Mouse (Mus musculus): ENCODE measurements around the gene Rhbdf2. TPM values are rescaled to one million over a fixed set of nuclear protein-coding genes. Genes with fewer than 3 reads are reported as not detected.
"Not testable (repeated sequence)": the region's sequence is repeated elsewhere in the genome, so short reads cannot be mapped to it uniquely, and the experiment has no call there.

Rhbdf2 gene
- polyA plus RNA-seq (2015; fragmentation: Nextera tagmentation; extraction: Ambion mirVana) = 1.1 and 1.6 TPM in 2 replicates

DNA sequence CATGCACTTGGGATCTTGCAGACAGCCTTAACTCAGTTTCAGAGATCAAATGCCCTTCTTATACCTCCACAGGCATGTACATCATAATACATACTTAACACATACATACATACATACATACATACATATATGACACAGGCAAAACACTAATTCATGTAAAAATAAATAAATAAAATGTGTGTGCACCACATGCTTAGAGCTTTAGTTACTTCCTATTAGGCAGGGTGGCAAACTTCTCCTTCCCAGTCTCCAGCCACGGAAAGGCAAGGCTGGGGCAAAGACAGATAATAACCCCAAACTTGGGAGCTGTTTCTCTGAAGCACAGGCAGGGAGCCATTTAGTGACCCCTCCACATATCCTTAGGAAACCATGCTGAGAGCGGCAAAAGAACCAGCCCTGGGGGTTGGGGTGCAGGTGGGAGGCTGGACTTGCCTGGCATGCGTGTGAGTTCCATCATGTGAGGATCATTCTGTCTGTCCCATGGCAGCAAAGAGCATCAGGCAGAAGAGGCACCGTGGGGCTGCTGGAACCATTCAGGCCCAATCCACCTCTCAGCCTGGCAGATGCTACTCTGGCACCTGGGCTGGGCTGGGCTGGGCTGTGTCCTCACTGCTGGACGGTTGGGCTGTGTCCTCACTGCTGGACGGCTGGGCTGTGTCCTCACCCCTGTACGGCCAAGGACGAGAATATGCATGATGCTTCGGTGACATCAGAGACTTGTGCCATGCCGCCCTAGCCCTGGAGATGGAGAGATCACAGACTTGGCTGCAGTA lies at the start of gene Rhbdf2:
Gene Rhbdf2, minus strand, starts transcription at position 721 of the 773 bp plus-strand sequence.
- ATAC-seq (ENCODE audit: low FRiP score, low read depth) = no peak
- no peak within 1 kb of the TSS for H3K4me2 ChIP-seq
- no peaks in the 10 kb centered on the region for H3K36me3 ChIP-seq
- peaks cover 28% of the 10 kb centered on the region for H3K27me3 ChIP-seq
- no peak within 1 kb of the TSS for H3K4me3 ChIP-seq
- H3K9ac ChIP-seq = no peak within 1 kb of the TSS
- H3K4me1 ChIP-seq (replicated peaks) = peaks cover 19% of the 10 kb centered on the region
- H3K27ac ChIP-seq (replicated peaks) = no peak within 1 kb of the TSS
- WGBS = 73% methylated on average over 10 of the region's 10 CpGs
- H3K9me3 ChIP-seq = no peaks in the 10 kb centered on the region

DNA sequence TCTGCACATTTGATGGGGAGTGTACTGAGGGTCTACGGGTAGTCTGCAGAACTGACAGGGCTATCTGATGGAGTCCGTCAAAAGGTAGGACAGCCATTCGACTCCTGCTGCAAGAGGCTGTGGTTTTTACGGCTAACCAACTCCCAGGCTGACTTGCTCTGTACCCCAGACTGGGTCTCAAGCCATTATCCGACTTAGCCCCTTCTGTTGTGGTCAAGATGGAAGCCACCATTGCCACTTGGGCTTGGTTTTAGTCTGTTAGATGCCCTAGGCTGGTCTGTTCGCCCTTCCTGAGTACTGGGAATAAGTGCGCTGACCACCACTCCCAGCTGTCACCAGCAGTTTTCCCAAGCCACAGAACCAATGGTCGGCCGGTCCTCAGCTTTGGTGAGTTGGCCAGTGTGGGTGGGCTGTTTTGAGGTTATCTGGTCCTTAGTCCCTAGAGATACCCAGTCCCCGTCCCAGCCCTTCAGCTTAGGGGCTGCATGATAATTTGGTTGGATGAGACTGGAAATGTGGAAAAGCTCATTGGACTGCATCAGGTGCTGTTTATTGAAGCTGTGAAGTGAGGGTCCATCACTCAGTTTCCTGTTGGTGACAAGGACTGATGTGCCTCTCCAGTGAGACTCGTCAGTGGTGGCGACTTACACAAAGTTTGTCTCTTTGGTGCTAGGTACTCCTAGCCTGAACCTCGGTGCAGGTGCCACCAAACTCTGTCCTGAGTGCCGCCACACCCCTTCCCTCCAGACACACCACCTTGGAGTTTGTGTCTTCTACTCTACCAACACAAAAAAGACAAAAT lies 49.6 kb upstream of the Rhbdf2 start:
- no peak overlapping the region for H3K27ac ChIP-seq (replicated peaks)
- no peak overlapping the region for H3K9ac ChIP-seq
- 90% methylated on average over 14 of the region's 14 CpGs for WGBS
- no peak overlapping the region for H3K4me3 ChIP-seq
- H3K36me3 ChIP-seq = peaks cover 52% of the 10 kb centered on the region
- no peaks in the 10 kb centered on the region for H3K9me3 ChIP-seq
- H3K4me2 ChIP-seq = no peak overlapping the region
- peaks cover 14% of the 10 kb centered on the region for H3K4me1 ChIP-seq (replicated peaks)
- ATAC-seq (ENCODE audit: low FRiP score, low read depth) = no peak
- no peaks in the 10 kb centered on the region for H3K27me3 ChIP-seq

DNA sequence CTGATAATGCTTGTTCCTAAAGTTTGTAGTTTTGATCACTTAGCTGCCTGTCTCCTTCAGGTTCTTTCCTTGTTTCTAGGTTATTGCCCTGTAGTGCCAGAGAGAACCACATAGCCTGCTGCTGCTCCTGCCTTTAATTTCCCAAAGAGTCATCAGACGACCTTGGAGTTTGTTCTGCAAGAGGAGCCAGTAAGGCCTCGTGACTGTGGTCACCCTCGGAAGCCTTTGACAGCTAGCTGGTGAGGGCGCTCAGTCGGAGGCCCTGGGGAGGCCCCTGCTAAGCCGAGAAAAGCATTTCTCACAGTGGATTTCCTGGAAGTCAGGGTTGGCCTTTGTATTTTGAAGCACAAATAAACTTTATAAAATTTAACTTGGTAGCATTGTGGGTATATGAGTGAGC lies 48.6 kb upstream of the Rhbdf2 start:
- not testable (repeated sequence) for ATAC-seq (ENCODE audit: low FRiP score, low read depth)
- WGBS = 74% methylated on average over 6 of the region's 6 CpGs
- peaks cover 52% of the 10 kb centered on the region for H3K36me3 ChIP-seq

DNA sequence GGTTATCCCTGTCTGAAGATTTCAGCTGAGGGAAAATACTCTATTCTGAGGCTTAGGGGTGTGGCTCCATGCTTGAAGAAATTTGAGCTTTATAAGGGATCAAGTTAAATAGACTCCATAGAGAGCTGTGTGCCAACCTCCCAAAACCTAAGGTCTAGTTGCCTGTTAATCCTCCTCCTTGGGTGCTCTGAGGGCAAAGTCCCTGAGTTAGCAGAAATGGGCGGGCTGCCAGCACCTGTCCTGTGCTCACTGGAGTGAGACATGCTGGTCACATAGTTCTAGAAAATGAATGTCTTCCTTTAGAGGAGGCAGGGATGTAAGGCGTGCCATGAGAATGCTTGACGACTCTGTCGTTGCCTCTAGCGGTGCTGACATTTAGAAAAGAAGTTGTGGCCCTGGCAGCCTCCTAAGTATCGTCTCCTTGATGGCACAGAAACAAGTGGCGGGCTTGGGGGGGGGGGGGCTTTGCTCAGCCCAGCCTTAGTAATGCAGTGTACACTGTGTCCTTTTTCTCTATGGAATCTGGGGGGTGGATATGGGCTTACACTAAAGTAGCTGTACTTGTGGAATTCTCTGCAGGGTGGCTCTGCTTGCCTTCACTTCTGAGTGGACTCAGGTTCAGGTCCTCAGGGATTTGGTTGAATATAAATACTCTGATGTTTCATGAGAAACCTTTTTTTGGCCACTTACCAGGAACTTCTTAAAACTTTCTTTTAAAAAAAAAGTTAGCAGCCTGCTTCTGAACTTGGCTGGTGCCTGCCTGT lies 48.0 kb upstream of the Rhbdf2 start:
- ATAC-seq (ENCODE audit: low FRiP score, low read depth) = no peak
- Histone ChIP-seq H3K4me3 (no peak overlapping the region), H3K4me2 (no peak overlapping the region), H3K27ac (replicated peaks) (no peak overlapping the region), H3K4me1 (replicated peaks) (peaks cover 28% of the 10 kb centered on the region), H3K9ac (no peak overlapping the region), H3K9me3 (no peaks in the 10 kb centered on the region), H3K27me3 (no peaks in the 10 kb centered on the region), H3K36me3 (peaks cover 52% of the 10 kb centered on the region)
- 68% methylated on average over 7 of the region's 7 CpGs for WGBS

More for the DNA sequence above, 48.6 kb upstream of the Rhbdf2 start:
- H3K9ac ChIP-seq; H3K4me3 ChIP-seq; H3K27ac ChIP-seq (replicated peaks); H3K27me3 ChIP-seq; H3K9me3 ChIP-seq; H3K4me2 ChIP-seq: not testable (repeated sequence)
- peaks cover 23% of the 10 kb centered on the region for H3K4me1 ChIP-seq (replicated peaks)

DNA sequence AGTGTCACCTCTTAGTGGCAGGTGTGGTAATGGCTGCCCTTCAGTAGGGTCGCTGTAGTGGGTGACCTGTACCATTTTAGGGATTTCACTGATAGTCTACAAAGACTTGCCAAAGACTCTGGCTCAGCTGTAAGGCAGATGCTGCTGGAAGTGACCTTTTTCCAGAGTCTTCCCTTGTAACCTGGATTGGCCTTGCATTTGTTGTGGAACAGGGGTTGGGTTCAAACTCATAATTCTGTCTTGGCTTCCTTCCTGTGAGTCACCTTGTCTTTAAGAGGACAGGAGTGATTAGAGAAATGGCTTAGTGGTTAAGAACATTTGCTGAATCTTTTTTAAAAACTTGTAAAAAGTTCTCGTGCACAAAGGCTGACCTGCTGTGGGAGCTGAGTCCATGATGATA lies 46.6 kb upstream of the Rhbdf2 start:
- H3K9me3 ChIP-seq = no peaks in the 10 kb centered on the region
- 86% methylated on average over 2 of the region's 2 CpGs for WGBS
- ATAC-seq (ENCODE audit: low FRiP score, low read depth) = no peak
- no peak overlapping the region for H3K4me3 ChIP-seq
- no peaks in the 10 kb centered on the region for H3K27me3 ChIP-seq
- peak overlapping the region; percentile 81; the same call in 1 of the 2 replicates for H3K4me2 ChIP-seq
- H3K9ac ChIP-seq = no peak overlapping the region
- no peak overlapping the region for H3K27ac ChIP-seq (replicated peaks)
- peaks cover 40% of the 10 kb centered on the region for H3K4me1 ChIP-seq (replicated peaks)
- H3K36me3 ChIP-seq = peaks cover 42% of the 10 kb centered on the region

DNA sequence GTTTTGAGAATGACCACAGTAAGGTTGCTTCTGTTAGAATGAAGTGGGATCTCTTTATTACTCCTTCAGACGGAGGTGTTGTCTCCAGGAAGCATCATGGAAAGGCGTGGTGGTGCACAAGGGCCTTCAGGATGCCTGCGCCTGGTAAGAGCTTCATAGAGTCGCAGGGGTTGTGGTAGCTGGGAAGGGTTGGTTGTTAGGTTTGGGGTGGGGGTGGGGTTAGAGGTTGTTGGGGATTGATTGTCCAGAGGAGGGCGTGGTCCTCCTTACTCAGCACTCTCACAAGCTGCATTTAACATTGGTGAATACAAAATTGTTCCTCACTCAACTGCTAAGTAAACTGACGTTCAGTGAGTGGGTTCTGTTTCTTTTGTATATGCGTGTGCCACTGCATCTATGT lies 45.8 kb upstream of the Rhbdf2 start:
- H3K4me3 ChIP-seq = peak overlapping the region; percentile 65
- no peak for ATAC-seq (ENCODE audit: low FRiP score, low read depth)
- H3K4me1 ChIP-seq (replicated peaks) = peaks cover 40% of the 10 kb centered on the region
- H3K27ac ChIP-seq (replicated peaks) = no peak overlapping the region
- H3K36me3 ChIP-seq = peaks cover 37% of the 10 kb centered on the region
- peak overlapping the region; percentile 73 for H3K9ac ChIP-seq
- H3K27me3 ChIP-seq = no peaks in the 10 kb centered on the region
- WGBS = 18% methylated on average over 7 of the region's 7 CpGs
- peak overlapping the region; percentile 81 for H3K4me2 ChIP-seq
- no peaks in the 10 kb centered on the region for H3K9me3 ChIP-seq

DNA sequence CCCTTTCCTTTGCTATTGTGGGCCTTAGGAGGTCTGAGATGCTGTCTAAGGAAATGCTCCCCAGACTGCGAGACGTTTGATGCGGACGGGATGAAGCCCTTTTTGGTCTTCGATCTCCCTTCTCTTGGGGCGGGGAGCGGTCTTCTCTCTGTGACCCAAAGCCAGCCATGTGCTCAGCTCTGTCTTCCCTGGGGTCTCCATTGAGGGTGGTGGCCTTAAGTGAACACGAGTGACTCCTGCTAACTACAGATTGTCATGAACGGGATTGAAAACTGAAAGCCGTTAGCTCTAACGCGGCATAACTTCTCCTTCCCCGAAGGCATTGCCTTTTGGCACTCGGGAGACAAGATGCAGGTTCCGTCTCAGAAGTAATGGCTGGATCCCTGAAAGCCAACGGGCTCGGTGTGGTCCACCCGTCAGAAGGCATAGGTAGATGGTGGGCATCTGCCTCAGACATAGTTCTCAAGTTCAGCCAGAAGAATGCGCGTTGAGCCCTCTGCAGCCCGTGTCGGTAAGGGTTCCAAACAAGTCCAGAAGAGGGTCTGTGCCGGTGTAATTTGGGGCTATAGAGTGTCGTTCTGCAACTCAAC lies 45.1 kb upstream of the Rhbdf2 start:
- Histone ChIP-seq H3K9me3 (no peaks in the 10 kb centered on the region), H3K27me3 (no peaks in the 10 kb centered on the region), H3K9ac (peak overlapping the region; percentile 73), H3K27ac (replicated peaks) (peak overlapping the region; percentile 66), H3K4me2 (peak overlapping the region; percentile 81), H3K4me3 (peak overlapping the region; percentile 65), H3K36me3 (peaks cover 33% of the 10 kb centered on the region), H3K4me1 (replicated peaks) (peaks cover 40% of the 10 kb centered on the region)
- WGBS = under 1% methylated on average over 24 of the region's 24 CpGs
- ATAC-seq (ENCODE audit: low FRiP score, low read depth) = no peak

DNA sequence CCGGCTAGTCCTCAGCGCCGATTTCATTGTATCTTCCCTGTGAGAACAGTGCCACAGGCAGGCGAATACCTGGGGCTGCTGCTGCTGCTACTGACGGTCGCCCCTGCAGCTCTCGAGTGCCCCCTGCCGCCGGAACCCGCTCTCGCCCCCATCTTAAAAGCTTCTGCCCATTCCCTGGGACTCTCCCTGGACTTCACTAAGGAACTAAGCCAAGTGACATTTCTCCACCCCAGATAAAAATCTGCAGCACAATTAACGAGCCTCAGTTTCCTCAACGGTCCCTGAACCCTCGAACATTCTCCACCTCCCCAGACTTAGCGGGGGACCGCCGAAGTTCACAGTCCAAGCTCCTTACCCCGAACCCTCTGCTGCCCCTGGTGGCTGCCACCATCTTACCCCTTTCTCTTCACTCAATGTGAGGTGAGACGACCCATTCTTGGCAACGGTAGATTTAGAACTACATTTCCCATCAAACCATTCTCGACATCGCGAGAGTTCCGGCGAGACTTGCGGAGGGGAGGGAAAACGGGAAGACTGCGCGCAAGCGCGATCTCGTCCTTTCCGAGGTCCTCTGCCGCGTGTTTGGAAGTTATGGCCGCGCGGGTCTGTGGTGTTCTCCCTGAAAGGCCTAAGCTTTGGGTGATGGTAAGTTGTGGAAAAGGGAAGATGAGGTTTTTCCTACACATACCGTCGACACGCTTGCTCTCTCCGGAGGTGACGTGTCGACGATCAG lies 44.5 kb upstream of the Rhbdf2 start:
- H3K36me3 ChIP-seq = peaks cover 26% of the 10 kb centered on the region
- peak overlapping the region; percentile 66 for H3K27ac ChIP-seq (replicated peaks)
- no peaks in the 10 kb centered on the region for H3K9me3 ChIP-seq
- H3K9ac ChIP-seq = peak overlapping the region; percentile 73
- WGBS = 2% methylated on average over 45 of the region's 45 CpGs
- H3K27me3 ChIP-seq = no peaks in the 10 kb centered on the region
- ATAC-seq (ENCODE audit: low FRiP score, low read depth) = peak; percentile 89
- peaks cover 40% of the 10 kb centered on the region for H3K4me1 ChIP-seq (replicated peaks)
- peak overlapping the region; percentile 81 for H3K4me2 ChIP-seq
- peak overlapping the region; percentile 65 for H3K4me3 ChIP-seq

DNA sequence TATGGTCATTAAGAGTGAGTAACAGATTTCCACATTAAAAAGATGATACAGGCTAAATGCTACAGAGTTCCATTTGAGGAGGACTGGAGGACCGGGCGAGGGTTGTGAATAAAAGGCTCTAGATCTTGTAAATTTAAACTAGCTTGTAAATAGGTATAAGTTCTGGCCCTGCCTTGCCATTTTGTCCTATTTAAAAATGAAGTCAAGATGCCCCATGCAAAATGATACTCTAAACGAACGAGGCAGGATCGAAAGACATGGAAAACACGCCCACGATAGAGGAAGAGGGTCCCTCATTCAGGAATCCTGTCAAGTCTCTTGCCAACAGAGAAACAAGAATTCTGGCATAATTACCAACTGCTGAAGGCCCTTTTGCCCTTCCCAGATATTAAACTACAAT lies 43.6 kb upstream of the Rhbdf2 start:
- H3K9me3 ChIP-seq = no peaks in the 10 kb centered on the region
- H3K4me2 ChIP-seq = peak overlapping the region; percentile 81
- H3K4me3 ChIP-seq = peak overlapping the region; percentile 65; the same call in 1 of the 2 replicates
- peak overlapping the region; percentile 47; the same call in 1 of the 2 replicates for H3K27ac ChIP-seq (replicated peaks)
- 69% methylated on average over 7 of the region's 7 CpGs for WGBS
- H3K4me1 ChIP-seq (replicated peaks) = peaks cover 40% of the 10 kb centered on the region
- no peaks in the 10 kb centered on the region for H3K27me3 ChIP-seq
- peaks cover 17% of the 10 kb centered on the region for H3K36me3 ChIP-seq
- no peak for ATAC-seq (ENCODE audit: low FRiP score, low read depth)
- H3K9ac ChIP-seq = 0 out of 2 replicates have a peak overlapping the region, but pooled peaks have one; percentile 23

DNA sequence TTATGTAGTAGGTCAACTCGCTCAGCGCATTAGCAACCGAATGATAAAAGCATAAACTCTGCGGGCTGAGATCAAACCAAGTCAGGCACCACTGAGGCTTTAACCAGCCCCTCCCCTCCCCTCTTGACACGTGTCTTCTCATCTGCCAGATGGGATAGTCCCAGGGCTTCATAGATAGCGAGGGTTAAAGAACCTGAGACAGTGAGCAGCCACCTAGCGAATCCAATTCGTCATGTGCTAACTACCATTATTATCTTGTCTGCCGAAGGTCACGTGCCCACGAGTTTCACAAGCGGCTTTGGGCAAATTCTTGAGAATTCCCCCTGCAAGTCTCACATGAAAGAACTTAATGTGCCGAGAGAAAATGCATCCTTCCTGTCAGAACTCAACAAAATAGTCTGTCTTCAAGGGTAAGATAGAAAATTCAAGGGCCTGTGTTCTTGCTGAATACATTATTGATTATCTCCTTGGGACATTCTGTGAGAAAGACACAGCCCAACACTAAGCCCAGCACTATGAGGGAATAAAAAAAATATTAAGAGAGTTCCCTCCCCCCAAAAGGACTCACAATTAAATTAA lies 43.1 kb upstream of the Rhbdf2 start:
- WGBS = 30% methylated on average over 13 of the region's 13 CpGs
- no peak for ATAC-seq (ENCODE audit: low FRiP score, low read depth)
- Histone ChIP-seq H3K4me3 (no peak overlapping the region), H3K36me3 (peaks cover 12% of the 10 kb centered on the region), H3K4me1 (replicated peaks) (peaks cover 40% of the 10 kb centered on the region), H3K27me3 (no peaks in the 10 kb centered on the region), H3K9ac (no peak overlapping the region), H3K9me3 (no peaks in the 10 kb centered on the region), H3K4me2 (peak overlapping the region; percentile 81; the same call in 1 of the 2 replicates), H3K27ac (replicated peaks) (no peak overlapping the region; the same call in 1 of the 2 replicates)

Measured in hindbrain, embryonic 15.5 days (tissue).